Mouse (Mus musculus): ENCODE results near the gene Uhmk1.

GRCm38 (mm10) chr1:170155298-170155697 lies 59.9 kb downstream of the Uhmk1 start:
- no peak for TF ChIP-seq POLR2A (IDR thresholded peaks at IDR 0.05; ENCODE audit: low read depth, low read length)
- TF ChIP-seq CTCF (conservative IDR thresholded peaks at IDR 0.05; ENCODE audit: insufficient read depth, insufficient read length, low read depth, low read length): 0 out of 2 replicates have a peak, but pooled peaks have one; percentile 28
